Mouse (Mus musculus) brown adipose tissue, adult 24 weeks (tissue): ENCODE data around the gene Prkce. TPM values are rescaled to one million over a fixed set of nuclear protein-coding genes. Genes with fewer than 3 reads are reported as not detected.

Source experiments
- H3K27ac ChIP-seq: fragments of 200-500 bp; replicated peaks from 2 replicates; pipeline ENCODE4 v1.5.1; 2012; ENCODE audit warnings: low read depth, mild to moderate bottlenecking, low read length
- H3K4me1 ChIP-seq: fragments of 200-500 bp; 2 replicates; pipeline ENCODE4 v1.6.1; 2012; ENCODE audit warnings: low read length, mixed read lengths; ENCODE audit not compliant: control insufficient read depth, insufficient read depth, insufficient read length
- H3K4me3 ChIP-seq: fragments of 200-500 bp; 2 replicates; pipeline ENCODE4 v1.5.1; 2012; ENCODE audit warnings: low read depth, mild to moderate bottlenecking, low read length, moderate library complexity; ENCODE audit not compliant: insufficient read depth
- polyA plus RNA-seq: library from polyadenylated mRNA; stranded (reverse); fragments of >200 nt; gene quantifications from 2 replicates; pipeline ENCODE4 v1.2.4, GENCODE M21; 2012; ENCODE audit not compliant: missing spikeins, insufficient read depth, insufficient read length

Prkce gene
- polyA plus RNA-seq, 1 experiment, result 18.0 TPM

GRCm38 (mm10) chr17:86705236-86705635, 537.7 kb downstream of the Prkce start:
- Histone ChIP-seq H3K27ac (0 out of 2 replicates have a peak overlapping the region, but pooled peaks have one; percentile 45), H3K4me3 (no peak overlapping the region), H3K4me1 (peaks cover 8% of the 10 kb centered on the region; the same call in 1 of the 2 replicates)

DNA sequence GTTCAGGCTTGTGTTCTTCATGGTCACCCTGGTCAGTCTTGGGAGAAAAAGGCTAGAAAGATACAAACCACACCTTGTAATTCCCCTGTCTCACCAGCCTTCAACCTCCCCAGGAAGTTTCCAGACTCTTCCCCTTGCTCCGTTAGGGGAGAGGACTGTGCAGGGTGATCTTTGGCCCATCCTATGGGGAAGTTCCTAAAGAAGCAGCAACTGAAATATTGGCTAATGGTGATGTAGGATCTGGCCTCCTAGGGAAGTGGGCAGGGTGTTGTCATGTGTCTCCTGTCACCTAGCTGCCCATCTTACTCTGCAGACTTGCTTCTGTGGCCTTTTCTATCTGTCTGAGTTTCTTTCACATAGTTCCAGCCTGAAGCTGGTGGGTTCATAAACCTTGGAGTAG, 538.9 kb downstream of the Prkce start:
- H3K27ac ChIP-seq, result no peak overlapping the region

More for the DNA sequence above, 538.9 kb downstream of the Prkce start:
- Histone ChIP-seq H3K4me3 (no peak overlapping the region), H3K4me1 (peaks cover 15% of the 10 kb centered on the region; the same call in 1 of the 2 replicates)

Other genes starting within 250 kb of the Prkce start
- 3.6 and 4.6 TPM in 2 replicates for gene Srbd1, start 22.6 kb upstream of the Prkce start, polyA plus RNA-seq